Mouse (Mus musculus): Measurements from ENCODE around the gene Tubgcp4. TPM values are rescaled to one million over a fixed set of nuclear protein-coding genes. Genes with fewer than 3 reads are reported as not detected.

The Tubgcp4 gene
- polyA plus RNA-seq, 1 experiment from 2014 or later: 51.0 TPM

- peak overlapping the region; percentile 78 for H3K4me3 ChIP-seq (ENCODE audit: low read depth, low read length)
- H3K4me2 ChIP-seq: peak overlapping the region; percentile 90
- 74% methylated on average over 16 of the region's 16 CpGs for WGBS
- no peak for ATAC-seq (replicated peaks; ENCODE audit: low FRiP score)
- peak overlapping the region; percentile 92 for H3K9ac ChIP-seq (ENCODE audit: low read depth, low read length)
- H3K9me3 ChIP-seq (ENCODE audit: control insufficient read depth, low read length): no peaks in the 10 kb centered on the region
- H3K27ac ChIP-seq (ENCODE audit: low read depth, low read length): peak overlapping the region; percentile 82
- H3K4me1 ChIP-seq (replicated peaks; ENCODE audit: control insufficient read depth, insufficient read depth, low read length): peaks cover 20% of the 10 kb centered on the region
- DNase-seq (ENCODE audit: low spot score): no peak
- peaks cover 14% of the 10 kb centered on the region for H3K36me3 ChIP-seq (ENCODE audit: control insufficient read depth, insufficient read depth, low read length)
- no peaks in the 10 kb centered on the region for H3K27me3 ChIP-seq (replicated peaks; ENCODE audit: control insufficient read depth, insufficient read depth, low read length)
Measured at GRCm38 (mm10) chr2:121141216-121142035, 29.0 kb upstream of the Tubgcp4 start.

GRCm38 (mm10) chr2:121142415-121142814 lies 28.0 kb upstream of the Tubgcp4 start:
- Histone ChIP-seq H3K9me3 (ENCODE audit: control insufficient read depth, low read length) (no peaks in the 10 kb centered on the region), H3K4me1 (replicated peaks; ENCODE audit: control insufficient read depth, insufficient read depth, low read length) (peaks cover 20% of the 10 kb centered on the region), H3K36me3 (ENCODE audit: control insufficient read depth, insufficient read depth, low read length) (peaks cover 14% of the 10 kb centered on the region), H3K9ac (ENCODE audit: low read depth, low read length) (no peak overlapping the region), H3K27ac (ENCODE audit: low read depth, low read length) (no peak overlapping the region), H3K4me3 (ENCODE audit: low read depth, low read length) (no peak overlapping the region), H3K27me3 (replicated peaks; ENCODE audit: control insufficient read depth, insufficient read depth, low read length) (no peaks in the 10 kb centered on the region), H3K4me2 (no peak overlapping the region)
- DNase-seq (ENCODE audit: low spot score): no peak
- 50% methylated on average over 2 of the region's 2 CpGs for WGBS
- no peak for ATAC-seq (replicated peaks; ENCODE audit: low FRiP score)

GRCm38 (mm10) chr2:121149679-121150078 lies 20.8 kb upstream of the Tubgcp4 start:
- H3K4me3 ChIP-seq (ENCODE audit: low read depth, low read length): no peak overlapping the region
- no peaks in the 10 kb centered on the region for H3K4me1 ChIP-seq (replicated peaks; ENCODE audit: control insufficient read depth, insufficient read depth, low read length)
- H3K27ac ChIP-seq (ENCODE audit: low read depth, low read length): no peak overlapping the region
- H3K9me3 ChIP-seq (ENCODE audit: control insufficient read depth, low read length): no peaks in the 10 kb centered on the region
- no peaks in the 10 kb centered on the region for H3K27me3 ChIP-seq (replicated peaks; ENCODE audit: control insufficient read depth, insufficient read depth, low read length)
- H3K4me2 ChIP-seq: no peak overlapping the region
- WGBS: 69% methylated on average over 5 of the region's 5 CpGs
- peaks cover 6% of the 10 kb centered on the region; the same call in 1 of the 2 replicates for H3K36me3 ChIP-seq (ENCODE audit: control insufficient read depth, insufficient read depth, low read length)
- no peak for ATAC-seq (replicated peaks; ENCODE audit: low FRiP score)
- no peak for DNase-seq (ENCODE audit: low spot score)
- no peak overlapping the region for H3K9ac ChIP-seq (ENCODE audit: low read depth, low read length)

GRCm38 (mm10) chr2:121153100-121153499 lies 17.4 kb upstream of the Tubgcp4 start:
- Histone ChIP-seq H3K27ac (ENCODE audit: low read depth, low read length) (no peak overlapping the region), H3K36me3 (ENCODE audit: control insufficient read depth, insufficient read depth, low read length) (peaks cover 6% of the 10 kb centered on the region; the same call in 1 of the 2 replicates), H3K4me1 (replicated peaks; ENCODE audit: control insufficient read depth, insufficient read depth, low read length) (no peaks in the 10 kb centered on the region), H3K27me3 (replicated peaks; ENCODE audit: control insufficient read depth, insufficient read depth, low read length) (no peaks in the 10 kb centered on the region), H3K4me3 (ENCODE audit: low read depth, low read length) (no peak overlapping the region), H3K9ac (ENCODE audit: low read depth, low read length) (no peak overlapping the region), H3K9me3 (ENCODE audit: control insufficient read depth, low read length) (no peaks in the 10 kb centered on the region), H3K4me2 (no peak overlapping the region)
- ATAC-seq (replicated peaks; ENCODE audit: low FRiP score): no peak
- 74% methylated on average over 3 of the region's 3 CpGs for WGBS
- DNase-seq (ENCODE audit: low spot score): no peak

- H3K9ac ChIP-seq (ENCODE audit: low read depth, low read length): peak overlapping the region; percentile 83
Measured at GRCm38 (mm10) chr2:121169173-121169572, 1.3 kb upstream of the Tubgcp4 start.

GRCm38 (mm10) chr2:121169902-121170301 lies 552 bp upstream of the Tubgcp4 start:
- WGBS: 8% methylated on average over 9 of the region's 9 CpGs
- H3K27me3 ChIP-seq (replicated peaks; ENCODE audit: control insufficient read depth, insufficient read depth, low read length): no peaks in the 10 kb centered on the region
- H3K9ac ChIP-seq (ENCODE audit: low read depth, low read length): peak overlapping the region; percentile 83
- no peaks in the 10 kb centered on the region for H3K9me3 ChIP-seq (ENCODE audit: control insufficient read depth, low read length)
- peak overlapping the region; percentile 86 for H3K4me3 ChIP-seq (ENCODE audit: low read depth, low read length)
- H3K27ac ChIP-seq (ENCODE audit: low read depth, low read length): 0 out of 2 replicates have a peak overlapping the region, but pooled peaks have one; percentile 84
- ATAC-seq (replicated peaks; ENCODE audit: low FRiP score): no peak
- H3K36me3 ChIP-seq (ENCODE audit: control insufficient read depth, insufficient read depth, low read length): peaks cover 9% of the 10 kb centered on the region; the same call in 1 of the 2 replicates
- H3K4me1 ChIP-seq (replicated peaks; ENCODE audit: control insufficient read depth, insufficient read depth, low read length): peaks cover 20% of the 10 kb centered on the region
- peak overlapping the region; percentile 99 for H3K4me2 ChIP-seq
- DNase-seq (ENCODE audit: low spot score): no peak

More at GRCm38 (mm10) chr2:121169173-121169572, 1.3 kb upstream of the Tubgcp4 start:
- H3K4me3 ChIP-seq (ENCODE audit: low read depth, low read length): peak overlapping the region; percentile 86
- H3K9me3 ChIP-seq (ENCODE audit: control insufficient read depth, low read length): no peaks in the 10 kb centered on the region
- peaks cover 20% of the 10 kb centered on the region for H3K4me1 ChIP-seq (replicated peaks; ENCODE audit: control insufficient read depth, insufficient read depth, low read length)
- no peak for DNase-seq (ENCODE audit: low spot score)
- no peaks in the 10 kb centered on the region for H3K27me3 ChIP-seq (replicated peaks; ENCODE audit: control insufficient read depth, insufficient read depth, low read length)
- H3K27ac ChIP-seq (ENCODE audit: low read depth, low read length): no peak overlapping the region
- peak overlapping the region; percentile 99 for H3K4me2 ChIP-seq
- WGBS: 53% methylated on average over 4 of the region's 4 CpGs
- peaks cover 4% of the 10 kb centered on the region; the same call in 1 of the 2 replicates for H3K36me3 ChIP-seq (ENCODE audit: control insufficient read depth, insufficient read depth, low read length)
- no peak for ATAC-seq (replicated peaks; ENCODE audit: low FRiP score)

- H3K27ac ChIP-seq (ENCODE audit: low read depth, low read length): peak within 1 kb of the TSS; percentile 84
- no peaks in the 10 kb centered on the region for H3K9me3 ChIP-seq (ENCODE audit: control insufficient read depth, low read length)
- H3K4me3 ChIP-seq (ENCODE audit: low read depth, low read length): peak within 1 kb of the TSS; percentile 86
- under 1% methylated on average over 66 of the region's 66 CpGs for WGBS
- H3K4me1 ChIP-seq (replicated peaks; ENCODE audit: control insufficient read depth, insufficient read depth, low read length): peaks cover 20% of the 10 kb centered on the region
- peak within 1 kb of the TSS; percentile 83 for H3K9ac ChIP-seq (ENCODE audit: low read depth, low read length)
- peaks cover 11% of the 10 kb centered on the region; the same call in 1 of the 2 replicates for H3K36me3 ChIP-seq (ENCODE audit: control insufficient read depth, insufficient read depth, low read length)
- peak within 1 kb of the TSS; percentile 99 for H3K4me2 ChIP-seq
- H3K27me3 ChIP-seq (replicated peaks; ENCODE audit: control insufficient read depth, insufficient read depth, low read length): no peaks in the 10 kb centered on the region
- peak; percentile 95 for ATAC-seq (replicated peaks; ENCODE audit: low FRiP score)
- DNase-seq (ENCODE audit: low spot score): peak; percentile 86
Measured at GRCm38 (mm10) chr2:121170980-121171742, 707 bp downstream of the Tubgcp4 start, which contains the start of gene Zscan29. Gene Zscan29 (minus strand): TSS chr2:121171125.

GRCm38 (mm10) chr2:121178828-121179479 lies 8.5 kb downstream of the Tubgcp4 start:
- no peak overlapping the region for H3K4me2 ChIP-seq
- peaks cover 31% of the 10 kb centered on the region for H3K36me3 ChIP-seq (ENCODE audit: control insufficient read depth, insufficient read depth, low read length)
- no peak overlapping the region for H3K4me3 ChIP-seq (ENCODE audit: low read depth, low read length)
- no peak for DNase-seq (ENCODE audit: low spot score)
- no peak overlapping the region for H3K27ac ChIP-seq (ENCODE audit: low read depth, low read length)
- no peak for ATAC-seq (replicated peaks; ENCODE audit: low FRiP score)
- no peaks in the 10 kb centered on the region for H3K4me1 ChIP-seq (replicated peaks; ENCODE audit: control insufficient read depth, insufficient read depth, low read length)
- no peaks in the 10 kb centered on the region for H3K9me3 ChIP-seq (ENCODE audit: control insufficient read depth, low read length)
- no peaks in the 10 kb centered on the region for H3K27me3 ChIP-seq (replicated peaks; ENCODE audit: control insufficient read depth, insufficient read depth, low read length)
- WGBS: 85% methylated on average over 3 of the region's 3 CpGs
- H3K9ac ChIP-seq (ENCODE audit: low read depth, low read length): no peak overlapping the region

Data from liver, embryonic 11.5 days (tissue).